25 mouse cellular contexts compared by ENCODE assay signal in genomic region chr15:54112406-54112805, GRCm38 (mm10).
DNase-seq lines count a peak whose midpoint lies in the region; ATAC-seq and TF ChIP-seq lines count a peak whose summit lies in the region.
"Had no signal": no experiment of that assay in that cellular context is flagged by ENCODE, and none has a peak within 500 bp of the region (broad histone marks: within the 10 kb centered on the region; RNA-seq: fewer than 3 reads in every experiment).

No protein-coding gene starts in this region.

- H3K4me3 ChIP-seq in olfactory bulb, adult 2 months (ENCODE audit: insufficient read depth, low read depth, low read length): no peak overlapping the region
- no peak overlapping the region for H3K4me3 ChIP-seq in intestine, postnatal 0 days (ENCODE audit: low read depth, low read length)
- H3K4me3 ChIP-seq: embryonic facial prominence, embryonic 15.5 days; erythroblast, embryonic 14.5 days; forebrain, embryonic 10.5 days; gastrocnemius, adult 2 months; heart, embryonic 13.5 days; hindbrain, embryonic 12.5 days had no signal

- TF ChIP-seq POLR2A in olfactory bulb, adult 2 months (IDR thresholded peaks at IDR 0.05; ENCODE audit: insufficient read depth, low read depth, low read length): no peak

- H3K9ac ChIP-seq in intestine, postnatal 0 days (ENCODE audit: low read depth, low read length): no peak overlapping the region
- H3K9ac ChIP-seq: embryonic facial prominence, embryonic 15.5 days; heart, embryonic 13.5 days; hindbrain, embryonic 12.5 days had no signal

- H3K9me3 ChIP-seq in intestine, postnatal 0 days (ENCODE audit: control insufficient read depth): no peaks in the 10 kb centered on the region
- H3K9me3 ChIP-seq: embryonic facial prominence, embryonic 15.5 days; forebrain, embryonic 10.5 days; heart, embryonic 13.5 days; hindbrain, embryonic 12.5 days had no signal

- no peaks in the 10 kb centered on the region for H3K27me3 ChIP-seq in intestine, postnatal 0 days (replicated peaks; ENCODE audit: control insufficient read depth, insufficient read depth, low read length)
- H3K27me3 ChIP-seq: embryonic facial prominence, embryonic 15.5 days; heart, embryonic 13.5 days; hindbrain, embryonic 12.5 days had no signal

- 0 out of 2 replicates have a peak overlapping the region, but pooled peaks have one; percentile 57 for H3K27ac ChIP-seq in olfactory bulb, adult 2 months (ENCODE audit: insufficient read depth, low read depth, low read length)
- no peak overlapping the region for H3K27ac ChIP-seq in intestine, postnatal 0 days (ENCODE audit: low read depth, low read length)
- H3K27ac ChIP-seq: embryonic facial prominence, embryonic 15.5 days; forebrain, embryonic 10.5 days; gastrocnemius, adult 2 months; heart, embryonic 13.5 days; hindbrain, embryonic 12.5 days had no signal

- peak; percentile 12 to 21 for DNase-seq in frontal cortex, adult 2 months (ENCODE audit: extremely low spot score in 1 of 2, low spot score in 1 of 2)
- DNase-seq in frontal cortex, postnatal 25 days (ENCODE audit: low spot score in 2 of 2): no peak
- DNase-seq in right cerebral cortex, adult 2 months (ENCODE audit: low spot score in 2 of 2): peak; percentile 6 to 12
- DNase-seq in right cerebral cortex, postnatal 14 days: no peak
- no peak for DNase-seq in adrenal gland, adult (ENCODE audit: inconsistent age in 2 of 2, low spot score in 1 of 2)
- DNase-seq: adrenal gland, adult 2 months; adrenal gland, postnatal 25 days; cerebellum, adult 11 months; cerebellum, adult 8-10 months; cerebellum, postnatal 14 days; embryo, embryonic 11 days; gastrocnemius, adult 2 months; gastrocnemius, postnatal 25 days; heart, postnatal 4 days had no signal

- ATAC-seq in intestine, postnatal 0 days: no peak
- ATAC-seq: activated CD4-positive, CD25-positive, alpha-beta regulatory T cell, adult 4 months; forebrain, embryonic 14.5 days; hindbrain, embryonic 16.5 days; Patski had no signal

- H3K4me2 ChIP-seq in intestine, postnatal 0 days (replicated peaks; ENCODE audit: low read depth): no peak overlapping the region
- H3K4me2 ChIP-seq: embryonic facial prominence, embryonic 15.5 days; heart, embryonic 13.5 days; hindbrain, embryonic 12.5 days had no signal

- no peaks in the 10 kb centered on the region for H3K36me3 ChIP-seq in intestine, postnatal 0 days (ENCODE audit: control insufficient read depth, insufficient read depth)
- H3K36me3 ChIP-seq: embryonic facial prominence, embryonic 15.5 days; forebrain, embryonic 10.5 days; heart, embryonic 13.5 days; hindbrain, embryonic 12.5 days had no signal

- no peak for TF ChIP-seq CTCF in olfactory bulb, adult 2 months (IDR thresholded peaks at IDR 0.05; ENCODE audit: insufficient read depth, low read depth, low read length)
- no peak for TF ChIP-seq CTCF in intestine, postnatal 0 days (IDR thresholded peaks at IDR 0.05; ENCODE audit: low read depth)

- no peaks in the 10 kb centered on the region for H3K4me1 ChIP-seq in olfactory bulb, adult 2 months (ENCODE audit: control insufficient read depth, insufficient read depth, low read length)
- no peaks in the 10 kb centered on the region for H3K4me1 ChIP-seq in intestine, postnatal 0 days (replicated peaks; ENCODE audit: control insufficient read depth, insufficient read depth, low read length)
- H3K4me1 ChIP-seq: embryonic facial prominence, embryonic 15.5 days; forebrain, embryonic 10.5 days; heart, embryonic 13.5 days; hindbrain, embryonic 12.5 days had no signal

- 45% methylated on average over 2 of the region's 2 CpGs for WGBS in olfactory bulb, adult 2 months
- 59% methylated on average over 2 of the region's 2 CpGs for WGBS in intestine, postnatal 0 days

Comparison
In these comparisons a context has a peak if more than half of its experiments do, and no peak if none do; other contexts are left out.
1. DNase-seq: peak in frontal cortex, adult 2 months (2 of 2) and right cerebral cortex, adult 2 months (2 of 2); none in frontal cortex, postnatal 25 days (0 of 2), right cerebral cortex, postnatal 14 days (single experiment) and adrenal gland, adult (0 of 2).